Mouse (Mus musculus): ENCODE results near the gene Ywhah.

GRCm38 (mm10) chr5:33034916-33035315, 16.3 kb downstream of the Ywhah start:
- TF ChIP-seq CTCF (IDR thresholded peaks at IDR 0.05; ENCODE audit: insufficient read depth, low read depth, low read length) (no peak), POLR2A (IDR thresholded peaks at IDR 0.05; ENCODE audit: insufficient read depth, low read depth, low read length) (no peak)
